Mouse (Mus musculus): ENCODE measurements around the gene Kif1c.

GRCm38 (mm10) chr11:70666687-70667086 lies 33.7 kb upstream of the Kif1c start:
- TF ChIP-seq CTCF (conservative IDR thresholded peaks at IDR 0.05; ENCODE audit: insufficient read depth, insufficient read length, low read depth, low read length): no peak
- TF ChIP-seq POLR2A (IDR thresholded peaks at IDR 0.05; ENCODE audit: low read depth, low read length): no peak

All from kidney, adult 2 months (tissue).